Mouse (Mus musculus) embryonic fibroblast, embryonic 13.5 days (primary cell): ENCODE measurements around the gene Kcnb1.

Source experiments
- CTCF ChIP-seq: IDR thresholded peaks from 2 replicates; pipeline ENCODE4 v1.5.1; 2011; ENCODE audit warnings: mild to moderate bottlenecking, control low read depth, low read length, moderate library complexity, borderline replicate concordance; ENCODE audit not compliant: insufficient read depth
- POLR2A ChIP-seq: IDR thresholded peaks from 2 replicates; pipeline ENCODE4 v1.6.1; 2011; ENCODE audit warnings: low read depth, mild to moderate bottlenecking, control low read depth, low read length, moderate library complexity

DNA sequence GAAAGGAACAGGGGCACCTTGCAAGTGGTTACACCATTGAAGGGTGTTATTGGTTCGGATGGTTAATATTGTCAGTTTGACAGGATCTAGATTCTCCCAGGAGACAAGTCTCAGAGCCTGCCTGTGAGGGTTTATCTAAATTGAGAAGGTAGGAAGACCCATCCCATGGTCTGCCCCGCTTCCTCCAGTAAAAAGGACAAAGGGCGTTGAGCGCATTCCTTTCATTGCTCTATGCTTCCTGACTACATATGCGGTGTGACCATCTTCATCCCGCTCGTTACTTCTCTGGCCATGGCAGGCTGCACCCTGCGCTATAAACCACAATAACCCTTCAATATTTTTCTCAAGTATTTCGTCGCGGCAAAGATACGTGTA, 118.7 kb downstream of the Kcnb1 start:
- TF ChIP-seq CTCF, result no peak
- TF ChIP-seq POLR2A, result no peak
